Mouse (Mus musculus) liver, embryonic 16.5 days (tissue): Measurements from ENCODE around the gene Gimap7. TPM values are rescaled to one million over a fixed set of nuclear protein-coding genes. Genes with fewer than 3 reads are reported as not detected.
"Not testable (repeated sequence)": the region's sequence is repeated elsewhere in the genome, so short reads cannot be mapped to it uniquely, and the experiment has no call there.

Experiments used
- ATAC-seq: fragments of 200-750 bp; cut with Nextera tagmentation; 2 replicates; pipeline ENCODE4 v1.8.0; 2017; ENCODE audit warnings: low read depth, mild to moderate bottlenecking, moderate number of reproducible peaks, moderate library complexity
- H3K27ac ChIP-seq: fragments of 300-500 bp; sonication (generic); 2 replicates; pipeline ENCODE4 v1.5.1; 2014; ENCODE audit warnings: mild to moderate bottlenecking, low read length
- H3K27me3 ChIP-seq: fragments of 300-500 bp; sonication (generic); 2 replicates; pipeline ENCODE4 v1.6.1; 2014; ENCODE audit warnings: low read depth, low read length, mixed read lengths; ENCODE audit not compliant: control insufficient read depth, insufficient read depth
- H3K36me3 ChIP-seq: fragments of 300-500 bp; sonication (generic); 2 replicates; pipeline ENCODE4 v1.6.1; 2014; ENCODE audit warnings: mild to moderate bottlenecking; ENCODE audit not compliant: control insufficient read depth, insufficient read depth
- H3K4me1 ChIP-seq: fragments of 300-500 bp; sonication (generic); 2 replicates; pipeline ENCODE4 v1.6.1; 2014; ENCODE audit warnings: low read depth, low read length, mixed read lengths; ENCODE audit not compliant: control insufficient read depth
- H3K4me2 ChIP-seq: fragments of 300-500 bp; sonication (generic); 2 replicates; pipeline ENCODE4 v1.6.1; 2014; ENCODE audit warnings: low read depth, low read length, mixed read lengths
- H3K4me3 ChIP-seq: fragments of 300-500 bp; sonication (generic); 2 replicates; pipeline ENCODE4 v1.5.1; 2014; ENCODE audit warnings: low read depth, mild to moderate bottlenecking, low read length
- H3K9ac ChIP-seq: fragments of 300-500 bp; sonication (generic); 2 replicates; pipeline ENCODE4 v1.6.1; 2014; ENCODE audit warnings: low read depth, low read length
- H3K9me3 ChIP-seq: fragments of 300-500 bp; sonication (generic); replicated peaks from 2 replicates; pipeline ENCODE4 v1.6.1; 2016; ENCODE audit warnings: low read length; ENCODE audit not compliant: control insufficient read depth
- WGBS: fragments of 180-500 bp; shearing (Covaris S2); extraction: QIAGEN DNeasy Blood & Tissue Kit; methylation state at CpG from one replicate; pipeline ENCODE4 v1.1.7; 2014; ENCODE audit not compliant: insufficient replicate concordance; 5-methylcytosine and 5-hydroxymethylcytosine counted together
- polyA plus RNA-seq: library from polyadenylated mRNA; unstranded; fragments of >200 nt; fragmentation: Nextera tagmentation; extraction: Ambion mirVana; gene quantifications from 2 replicates; pipeline ENCODE4 v1.2.1, GENCODE M21; 2015

The Gimap7 gene
- polyA plus RNA-seq, 1 experiment from 2014 or later: 0.13 TPM

DNA sequence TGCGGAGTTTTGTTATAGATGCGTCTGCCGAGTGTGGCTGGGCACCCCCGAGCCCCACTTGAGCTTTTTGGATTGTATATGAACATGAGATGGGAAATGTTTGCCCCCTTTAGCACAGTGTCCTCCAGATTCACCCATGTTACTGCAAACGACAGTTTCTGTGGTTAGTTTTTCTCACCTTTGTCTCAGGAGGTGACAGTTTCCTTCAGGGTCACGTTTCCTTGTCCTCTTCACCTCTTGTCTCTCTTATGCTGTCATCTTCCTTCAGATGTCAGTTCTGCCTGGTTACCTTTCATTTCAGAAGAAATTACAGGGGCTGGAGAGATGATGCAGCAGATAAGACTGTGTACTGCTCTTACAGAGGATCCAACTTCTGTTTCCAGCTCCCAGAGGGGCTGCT, 38.7 kb upstream of the Gimap7 start:
- Histone ChIP-seq H3K4me3 (no peak overlapping the region), H3K9me3 (no peaks in the 10 kb centered on the region), H3K36me3 (no peaks in the 10 kb centered on the region), H3K27ac (no peak overlapping the region), H3K27me3 (no peaks in the 10 kb centered on the region), H3K4me2 (no peak overlapping the region), H3K4me1 (peaks cover 12% of the 10 kb centered on the region), H3K9ac (no peak overlapping the region)
- WGBS: 56% methylated on average over 6 of the region's 6 CpGs
- no peak for ATAC-seq

DNA sequence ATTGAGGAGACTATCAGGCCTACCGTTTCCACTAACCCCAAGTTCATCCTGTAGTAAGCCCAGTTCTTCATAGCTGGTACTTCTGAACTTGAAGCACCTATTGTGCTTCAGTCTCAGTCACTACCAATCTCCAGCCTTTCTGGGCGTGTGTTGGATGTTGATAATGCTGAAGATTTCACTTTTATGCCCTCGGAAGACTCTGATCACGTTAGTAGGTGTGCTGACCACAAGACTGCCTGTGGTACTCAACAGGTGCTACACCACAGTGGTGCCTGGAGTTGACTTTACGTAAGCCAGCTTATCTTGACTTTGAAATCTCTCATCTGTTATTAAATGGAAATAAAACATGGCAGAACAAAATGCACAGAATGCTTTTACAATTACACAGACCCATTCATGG, 38.0 kb upstream of the Gimap7 start:
- Histone ChIP-seq H3K27me3 (no peaks in the 10 kb centered on the region), H3K36me3 (no peaks in the 10 kb centered on the region), H3K9me3 (no peaks in the 10 kb centered on the region), H3K27ac (no peak overlapping the region), H3K4me3 (no peak overlapping the region), H3K4me2 (no peak overlapping the region), H3K4me1 (peaks cover 6% of the 10 kb centered on the region), H3K9ac (no peak overlapping the region)
- WGBS: 54% methylated on average over 5 of the region's 5 CpGs
- ATAC-seq: no peak

DNA sequence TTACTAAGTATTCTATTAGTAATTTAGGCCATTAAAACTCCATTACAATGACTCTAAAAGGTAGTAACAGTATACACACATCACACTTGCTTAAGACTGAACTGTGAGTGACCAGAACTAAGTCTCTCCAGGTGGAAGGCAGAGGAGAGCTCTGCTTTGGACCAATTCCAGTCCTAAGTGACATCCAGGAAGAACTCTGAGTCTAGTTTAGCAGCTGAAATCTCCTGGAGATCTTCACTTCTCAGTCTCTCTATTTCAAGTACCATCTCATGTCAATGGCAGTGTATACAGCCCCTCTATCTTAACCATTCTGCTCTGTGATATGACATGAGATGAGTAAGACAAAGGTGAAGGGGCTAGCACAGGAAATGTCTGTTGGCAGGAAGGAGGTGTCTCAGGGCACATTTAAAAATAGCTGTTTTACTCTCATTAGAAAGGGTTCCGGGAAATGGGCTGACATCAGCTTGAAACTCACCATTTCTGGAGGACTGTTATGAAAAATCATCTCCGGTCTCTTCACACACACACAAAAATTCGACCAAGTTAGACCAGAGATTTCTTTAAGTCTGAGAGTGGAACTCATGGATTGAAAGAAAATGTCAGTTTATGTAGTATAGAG, 36.8 kb upstream of the Gimap7 start:
- no peaks in the 10 kb centered on the region for H3K27me3 ChIP-seq
- peak overlapping the region; percentile 7; the same call in 1 of the 2 replicates for H3K27ac ChIP-seq
- no peak for ATAC-seq
- no peak overlapping the region for H3K9ac ChIP-seq
- no peaks in the 10 kb centered on the region; the same call in 1 of the 2 replicates for H3K4me1 ChIP-seq
- no peak overlapping the region for H3K4me2 ChIP-seq
- no peaks in the 10 kb centered on the region for H3K9me3 ChIP-seq
- 25% methylated on average over 3 of the region's 3 CpGs for WGBS
- no peaks in the 10 kb centered on the region for H3K36me3 ChIP-seq
- H3K4me3 ChIP-seq: no peak overlapping the region

DNA sequence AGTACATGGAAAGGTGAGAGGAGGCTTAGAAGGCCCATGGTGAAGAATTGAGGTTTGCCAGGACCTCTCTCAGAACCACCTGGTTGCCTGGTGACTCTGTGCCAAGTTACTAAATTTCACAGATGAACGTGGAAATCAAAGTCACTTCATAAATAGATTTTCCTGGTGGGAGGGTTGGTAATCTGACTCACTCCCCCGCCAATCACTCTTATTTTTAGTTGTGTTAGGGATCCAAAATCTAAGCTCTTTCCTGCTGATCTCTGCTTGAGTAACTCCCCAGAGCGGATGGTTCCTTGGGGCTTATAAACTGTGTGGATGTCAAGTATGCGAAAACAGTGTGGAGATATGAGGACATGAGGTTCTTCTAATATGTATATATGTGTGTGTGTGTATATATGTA, 36.1 kb upstream of the Gimap7 start:
- H3K27me3 ChIP-seq: no peaks in the 10 kb centered on the region
- no peak for ATAC-seq
- H3K4me1 ChIP-seq: no peaks in the 10 kb centered on the region
- WGBS: 55% methylated on average over 4 of the region's 4 CpGs
- H3K27ac ChIP-seq: no peak overlapping the region
- H3K4me2 ChIP-seq: no peak overlapping the region
- no peak overlapping the region for H3K9ac ChIP-seq
- H3K4me3 ChIP-seq: no peak overlapping the region
- H3K9me3 ChIP-seq: no peaks in the 10 kb centered on the region
- H3K36me3 ChIP-seq: no peaks in the 10 kb centered on the region

GRCm38 (mm10) chr6:48683263-48683821, 35.1 kb upstream of the Gimap7 start:
- not testable (repeated sequence) for H3K27ac ChIP-seq, H3K36me3 ChIP-seq, H3K27me3 ChIP-seq, H3K9me3 ChIP-seq, H3K4me2 ChIP-seq, H3K4me3 ChIP-seq, H3K9ac ChIP-seq, H3K4me1 ChIP-seq, ATAC-seq
- 98% methylated on average over 3 of the region's 4 CpGs for WGBS

DNA sequence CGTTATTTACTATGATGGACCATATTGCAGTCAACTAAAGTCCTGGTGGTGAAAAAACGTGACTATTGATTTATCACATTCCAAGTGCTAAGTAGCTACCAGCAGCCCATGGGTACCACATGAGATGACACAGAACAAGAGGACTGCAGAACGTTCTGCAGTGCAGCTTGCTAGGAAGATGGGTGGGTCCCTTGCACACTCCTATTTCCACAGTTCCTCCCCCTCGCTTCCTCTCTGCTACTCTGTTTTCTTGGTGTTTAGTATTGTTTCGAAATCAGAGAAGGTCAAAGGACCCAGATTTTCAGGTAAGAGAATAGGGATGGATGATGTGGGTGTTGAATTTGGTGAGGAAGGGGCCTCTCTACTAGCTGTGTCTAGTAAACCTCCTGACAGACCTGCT, 34.1 kb upstream of the Gimap7 start, which contains the start of gene Gimap4:
Gimap4 (plus strand) TSS at position 231 of the 400 bp plus-strand sequence.
- no peak within 1 kb of the TSS for H3K9ac ChIP-seq
- ATAC-seq: no peak
- H3K36me3 ChIP-seq: no peaks in the 10 kb centered on the region
- no peaks in the 10 kb centered on the region for H3K27me3 ChIP-seq
- WGBS: 26% methylated on average over 5 of the region's 5 CpGs
- H3K9me3 ChIP-seq: no peaks in the 10 kb centered on the region
- H3K4me1 ChIP-seq: no peaks in the 10 kb centered on the region
- H3K27ac ChIP-seq: no peak within 1 kb of the TSS
- no peak within 1 kb of the TSS for H3K4me3 ChIP-seq
- no peak within 1 kb of the TSS for H3K4me2 ChIP-seq

DNA sequence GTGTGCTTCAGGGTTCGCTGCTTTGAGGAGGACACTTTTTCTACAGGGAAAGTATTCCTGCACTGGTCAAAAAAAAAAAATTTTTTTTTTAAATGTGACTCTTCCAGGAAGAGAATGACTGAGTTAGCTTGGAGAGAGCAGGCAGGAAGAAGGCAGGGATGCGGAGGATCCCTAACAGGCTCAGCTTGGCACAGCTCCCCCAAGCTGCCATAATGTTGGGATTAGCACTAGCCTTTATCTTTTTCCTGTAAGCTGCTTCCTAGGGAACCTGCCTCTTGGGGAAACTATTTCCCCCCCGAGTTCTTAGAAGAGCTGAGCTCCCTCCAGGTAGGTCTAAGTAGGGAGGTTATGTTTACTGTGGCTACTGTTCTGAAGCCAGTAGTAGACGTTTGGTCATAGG, 33.6 kb upstream of the Gimap7 start:
- Histone ChIP-seq H3K36me3 (no peaks in the 10 kb centered on the region), H3K9me3 (no peaks in the 10 kb centered on the region), H3K4me1 (no peaks in the 10 kb centered on the region), H3K4me2 (no peak overlapping the region), H3K27me3 (no peaks in the 10 kb centered on the region), H3K27ac (no peak overlapping the region), H3K4me3 (no peak overlapping the region), H3K9ac (no peak overlapping the region)
- ATAC-seq: no peak
- WGBS: 44% methylated on average over 4 of the region's 4 CpGs

- Histone ChIP-seq H3K27me3 (no peaks in the 10 kb centered on the region), H3K9me3 (no peaks in the 10 kb centered on the region), H3K4me1 (no peaks in the 10 kb centered on the region), H3K4me3 (no peak overlapping the region), H3K27ac (no peak overlapping the region), H3K4me2 (no peak overlapping the region), H3K36me3 (no peaks in the 10 kb centered on the region), H3K9ac (no peak overlapping the region)
- no peak for ATAC-seq
- WGBS: 46% methylated on average over 2 of the region's 2 CpGs
Measured at GRCm38 (mm10) chr6:48685251-48685650, 33.2 kb upstream of the Gimap7 start.

- no peak overlapping the region for H3K4me2 ChIP-seq
- no peak overlapping the region for H3K4me3 ChIP-seq
- no peaks in the 10 kb centered on the region for H3K9me3 ChIP-seq
- no peaks in the 10 kb centered on the region for H3K4me1 ChIP-seq
- H3K27me3 ChIP-seq: no peaks in the 10 kb centered on the region
- ATAC-seq: no peak
- H3K9ac ChIP-seq: no peak overlapping the region
- no peak overlapping the region for H3K27ac ChIP-seq
- 44% methylated on average over 7 of the region's 7 CpGs for WGBS
- H3K36me3 ChIP-seq: no peaks in the 10 kb centered on the region
Measured at GRCm38 (mm10) chr6:48685694-48686665, 32.4 kb upstream of the Gimap7 start.
